Mouse (Mus musculus): ENCODE measurements around the gene Rsph9. TPM values are rescaled to one million over a fixed set of nuclear protein-coding genes. Genes with fewer than 3 reads are reported as not detected.
A peak's percentile ranks its signal among the peaks of the same experiment; 100 is the strongest.

Gene Rsph9
- polyA plus RNA-seq, 1 experiment, result 0.58 TPM

GRCm38 (mm10) chr17:46076260-46076551 is 67.8 kb downstream of the Rsph9 start:
- Histone ChIP-seq H3K4me3 (ENCODE audit: extremely low read depth, insufficient read depth, insufficient read length) (no peak overlapping the region), H3K27ac (ENCODE audit: insufficient read depth, low read length) (no peak overlapping the region), H3K27me3 (ENCODE audit: control insufficient read depth, insufficient read depth, low read length) (no peaks in the 10 kb centered on the region), H3K36me3 (ENCODE audit: control insufficient read depth, insufficient read depth, low read length) (no peaks in the 10 kb centered on the region), H3K4me1 (ENCODE audit: control insufficient read depth, insufficient read depth, insufficient read length) (peaks cover 14% of the 10 kb centered on the region; the same call in 1 of the 2 replicates)
- 70% methylated on average over 1 of the region's 1 CpGs for WGBS
- no peak for TF ChIP-seq CTCF (IDR thresholded peaks at IDR 0.05; ENCODE audit: extremely low read depth, insufficient read depth, insufficient read length, insufficient replicate concordance)
- TF ChIP-seq POLR2A (IDR thresholded peaks at IDR 0.05; ENCODE audit: low read depth, low read length), result no peak
- DNase-seq (ENCODE audit: low read depth in 1 of 2, low spot score in 2 of 2), result no peak

GRCm38 (mm10) chr17:46075551-46076259 is 68.3 kb downstream of the Rsph9 start:
- H3K27me3 ChIP-seq (ENCODE audit: control insufficient read depth, insufficient read depth, low read length), result no peaks in the 10 kb centered on the region
- no peak for DNase-seq (ENCODE audit: low read depth in 1 of 2, low spot score in 2 of 2)
- no peak for TF ChIP-seq CTCF (IDR thresholded peaks at IDR 0.05; ENCODE audit: extremely low read depth, insufficient read depth, insufficient read length, insufficient replicate concordance)
- TF ChIP-seq POLR2A (IDR thresholded peaks at IDR 0.05; ENCODE audit: low read depth, low read length), result no peak
- H3K4me3 ChIP-seq (ENCODE audit: extremely low read depth, insufficient read depth, insufficient read length), result no peak overlapping the region
- peaks cover 14% of the 10 kb centered on the region; the same call in 1 of the 2 replicates for H3K4me1 ChIP-seq (ENCODE audit: control insufficient read depth, insufficient read depth, insufficient read length)
- WGBS, result 67% methylated on average over 5 of the region's 5 CpGs
- H3K27ac ChIP-seq (ENCODE audit: insufficient read depth, low read length), result no peak overlapping the region
- no peaks in the 10 kb centered on the region for H3K36me3 ChIP-seq (ENCODE audit: control insufficient read depth, insufficient read depth, low read length)

- no peaks in the 10 kb centered on the region for H3K36me3 ChIP-seq (ENCODE audit: control insufficient read depth, insufficient read depth, low read length)
- H3K27me3 ChIP-seq (ENCODE audit: control insufficient read depth, insufficient read depth, low read length), result no peaks in the 10 kb centered on the region
- peak; percentile 46 to 60 for DNase-seq (ENCODE audit: low read depth in 1 of 2, low spot score in 2 of 2)
- H3K4me1 ChIP-seq (ENCODE audit: control insufficient read depth, insufficient read depth, insufficient read length), result peaks cover 14% of the 10 kb centered on the region; the same call in 1 of the 2 replicates
- no peak overlapping the region for H3K27ac ChIP-seq (ENCODE audit: insufficient read depth, low read length)
- H3K4me3 ChIP-seq (ENCODE audit: extremely low read depth, insufficient read depth, insufficient read length), result no peak overlapping the region
- TF ChIP-seq POLR2A (IDR thresholded peaks at IDR 0.05; ENCODE audit: low read depth, low read length) (no peak), CTCF (IDR thresholded peaks at IDR 0.05; ENCODE audit: extremely low read depth, insufficient read depth, insufficient read length, insufficient replicate concordance) (peak; percentile 56; the same call in 1 of the 2 replicates)
- 26% methylated on average over 3 of the region's 3 CpGs for WGBS
Measured at GRCm38 (mm10) chr17:46075116-46075485, 68.9 kb downstream of the Rsph9 start.

- Histone ChIP-seq H3K27ac (ENCODE audit: insufficient read depth, low read length) (no peak overlapping the region), H3K27me3 (ENCODE audit: control insufficient read depth, insufficient read depth, low read length) (no peaks in the 10 kb centered on the region), H3K36me3 (ENCODE audit: control insufficient read depth, insufficient read depth, low read length) (no peaks in the 10 kb centered on the region), H3K4me3 (ENCODE audit: extremely low read depth, insufficient read depth, insufficient read length) (no peak overlapping the region), H3K4me1 (ENCODE audit: control insufficient read depth, insufficient read depth, insufficient read length) (peaks cover 14% of the 10 kb centered on the region; the same call in 1 of the 2 replicates)
- 10% methylated on average over 7 of the region's 7 CpGs for WGBS
- TF ChIP-seq CTCF (IDR thresholded peaks at IDR 0.05; ENCODE audit: extremely low read depth, insufficient read depth, insufficient read length, insufficient replicate concordance), result no peak
- no peak for TF ChIP-seq POLR2A (IDR thresholded peaks at IDR 0.05; ENCODE audit: low read depth, low read length)
- peak in 1 of 2 experiments; percentile 2 for DNase-seq (ENCODE audit: low read depth in 1 of 2, low spot score in 2 of 2)
Measured at GRCm38 (mm10) chr17:46074398-46075115, 69.5 kb downstream of the Rsph9 start.

GRCm38 (mm10) chr17:46073730-46074301 is 70.2 kb downstream of the Rsph9 start:
- peak; percentile 79 to 88 for DNase-seq (ENCODE audit: low read depth in 1 of 2, low spot score in 2 of 2)
- Histone ChIP-seq H3K27ac (ENCODE audit: insufficient read depth, low read length) (peak overlapping the region; percentile 27; the same call in 1 of the 2 replicates), H3K4me3 (ENCODE audit: extremely low read depth, insufficient read depth, insufficient read length) (peak overlapping the region; percentile 44; the same call in 1 of the 2 replicates), H3K4me1 (ENCODE audit: control insufficient read depth, insufficient read depth, insufficient read length) (peaks cover 14% of the 10 kb centered on the region; the same call in 1 of the 2 replicates), H3K27me3 (ENCODE audit: control insufficient read depth, insufficient read depth, low read length) (no peaks in the 10 kb centered on the region), H3K36me3 (ENCODE audit: control insufficient read depth, insufficient read depth, low read length) (no peaks in the 10 kb centered on the region)
- TF ChIP-seq CTCF (IDR thresholded peaks at IDR 0.05; ENCODE audit: extremely low read depth, insufficient read depth, insufficient read length, insufficient replicate concordance) (0 out of 2 replicates have a peak, but pooled peaks have one; percentile 1), POLR2A (IDR thresholded peaks at IDR 0.05; ENCODE audit: low read depth, low read length) (no peak)
- WGBS, result 1% methylated on average over 23 of the region's 23 CpGs

Other genes starting within 250 kb of the Rsph9 start
- gene Vegfa, start 111.8 kb downstream of the Rsph9 start, polyA plus RNA-seq (2012; rRNA removed), result 92.9 and 106 TPM in 2 replicates
- 27.4 and 29.7 TPM in 2 replicates for gene Mrps18a, start 33.2 kb downstream of the Rsph9 start, polyA plus RNA-seq (2012; rRNA removed)
- 16.5 and 17.7 TPM in 2 replicates for gene Mad2l1bp, start 9.3 kb upstream of the Rsph9 start, polyA plus RNA-seq (2012; rRNA removed)
- gene Gtpbp2, start 16.8 kb upstream of the Rsph9 start, polyA plus RNA-seq (2012; rRNA removed), result 176 and 177 TPM in 2 replicates
- 5.2 and 5.6 TPM in 2 replicates for gene Polh, start 58.4 kb upstream of the Rsph9 start, polyA plus RNA-seq (2012; rRNA removed)
- gene Xpo5, start 58.6 kb upstream of the Rsph9 start, polyA plus RNA-seq (2012; rRNA removed), result 14.7 and 16.8 TPM in 2 replicates
- gene Polr1c, start 103.8 kb upstream of the Rsph9 start, polyA plus RNA-seq (2012; rRNA removed), result 30.0 and 33.6 TPM in 2 replicates
- 128 and 138 TPM in 2 replicates for gene Yipf3, start 103.9 kb upstream of the Rsph9 start, polyA plus RNA-seq (2012; rRNA removed)
- gene Lrrc73, start 109.3 kb upstream of the Rsph9 start, polyA plus RNA-seq (2012; rRNA removed), result 0.82 and 0.89 TPM in 2 replicates
- 28.8 and 40.4 TPM in 2 replicates for gene Tjap1, start 138.8 kb upstream of the Rsph9 start, polyA plus RNA-seq (2012; rRNA removed)
- gene Dlk2, start 153.2 kb upstream of the Rsph9 start, polyA plus RNA-seq (2012; rRNA removed), result 0.46 and 0.50 TPM in 2 replicates
- 15.4 and 23.3 TPM in 2 replicates for gene Abcc10, start 184.1 kb upstream of the Rsph9 start, polyA plus RNA-seq (2012; rRNA removed)
- 37.6 and 55.4 TPM in 2 replicates for gene Zfp318, start 239.5 kb upstream of the Rsph9 start, polyA plus RNA-seq (2012; rRNA removed)